Mouse (Mus musculus): ENCODE data around the gene 4921524J17Rik.

DNA sequence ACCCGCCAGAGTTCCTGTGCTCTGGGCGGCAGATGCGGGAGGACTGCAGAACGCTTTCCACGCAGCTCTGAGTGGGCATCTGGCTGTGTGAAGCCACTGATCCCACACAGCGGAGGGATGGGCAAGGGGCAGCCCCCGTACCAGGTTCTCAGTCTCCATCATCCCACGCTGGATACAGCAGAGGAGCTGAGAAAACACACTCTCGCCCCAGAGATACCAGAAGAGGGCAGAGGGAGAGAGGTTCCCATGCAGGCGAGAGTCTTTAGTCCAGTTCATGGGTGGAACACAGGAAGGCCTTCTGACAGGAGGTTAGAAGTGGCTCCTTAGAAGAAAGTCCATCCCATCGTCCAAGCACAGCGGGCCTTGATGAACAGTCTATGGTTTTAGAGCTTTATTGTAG is 2.2 kb upstream of the 4921524J17Rik start:
- TF ChIP-seq CTCF (IDR thresholded peaks at IDR 0.05 in 2 of 3, conservative IDR thresholded peaks at IDR 0.05 in 1 of 3; ENCODE audit: control insufficient read depth in 1 of 3, insufficient read depth in 1 of 3, low read depth in 2 of 3, low read length in 3 of 3, poor library complexity in 1 of 3, severe bottlenecking in 1 of 3), result no peak
- TF ChIP-seq POLR2A (IDR thresholded peaks at IDR 0.05; ENCODE audit: control insufficient read depth in 1 of 2, insufficient read depth in 1 of 2, low read depth in 1 of 2, low read length in 2 of 2, poor library complexity in 1 of 2), result no peak
- no peak for TF ChIP-seq USF1 (IDR thresholded peaks at IDR 0.05; ENCODE audit: low read depth, low read length)
- TF ChIP-seq ZKSCAN1 (IDR thresholded peaks at IDR 0.05; ENCODE audit: low read depth, low read length), result no peak
- no peak for TF ChIP-seq GATA1 (IDR thresholded peaks at IDR 0.05; ENCODE audit: low read depth, low read length)
- TF ChIP-seq POLR2AphosphoS5 (IDR thresholded peaks at IDR 0.05; ENCODE audit: borderline replicate concordance, low read depth, low read length), result no peak
- TF ChIP-seq USF2 (IDR thresholded peaks at IDR 0.05; ENCODE audit: borderline replicate concordance in 1 of 2, insufficient read depth in 1 of 2, low read depth in 1 of 2, low read length in 2 of 2), result no peak
- no peak for TF ChIP-seq MAFK (IDR thresholded peaks at IDR 0.05; ENCODE audit: borderline replicate concordance, low read depth, low read length)

Measured in MEL (cell line).